Mouse (Mus musculus) kidney, embryonic 15.5 days (tissue): Measurements from ENCODE around the gene Duxbl3. TPM values are rescaled to one million over a fixed set of nuclear protein-coding genes. Genes with fewer than 3 reads are reported as not detected.
"Not testable (repeated sequence)": the region's sequence is repeated elsewhere in the genome, so short reads cannot be mapped to it uniquely, and the experiment has no call there.

Source experiments
- ATAC-seq: fragments of 200-750 bp; cut with Nextera tagmentation; replicated peaks from 2 replicates; pipeline ENCODE4 v1.8.0; 2017; ENCODE audit warnings: moderate TSS enrichment; ENCODE audit not compliant: low FRiP score
- H3K27ac ChIP-seq: fragments of 300-500 bp; sonication (generic); 2 replicates; pipeline ENCODE4 v1.5.1; 2015; ENCODE audit warnings: mild to moderate bottlenecking, inconsistent platforms
- H3K27me3 ChIP-seq: fragments of 300-500 bp; sonication (generic); 2 replicates; pipeline ENCODE4 v1.6.1; 2015; ENCODE audit warnings: inconsistent platforms
- H3K36me3 ChIP-seq: fragments of 300-500 bp; sonication (generic); 2 replicates; pipeline ENCODE4 v1.6.1; 2015; ENCODE audit warnings: inconsistent platforms
- H3K4me1 ChIP-seq: fragments of 300-500 bp; sonication (generic); 2 replicates; pipeline ENCODE4 v1.6.1; 2015; ENCODE audit warnings: inconsistent platforms
- H3K4me2 ChIP-seq: fragments of 300-500 bp; sonication (generic); 2 replicates; pipeline ENCODE4 v1.6.1; 2015; ENCODE audit warnings: moderate library complexity, mild to moderate bottlenecking, inconsistent platforms
- H3K4me3 ChIP-seq: fragments of 300-500 bp; sonication (generic); replicated peaks from 2 replicates; pipeline ENCODE4 v1.5.1; 2015; ENCODE audit warnings: mild to moderate bottlenecking, inconsistent platforms
- H3K9ac ChIP-seq: fragments of 300-500 bp; sonication (generic); 2 replicates; pipeline ENCODE4 v1.6.1; 2015; ENCODE audit warnings: mild to moderate bottlenecking, inconsistent platforms
- H3K9me3 ChIP-seq: fragments of 300-500 bp; sonication (generic); replicated peaks from 2 replicates; pipeline ENCODE4 v1.6.1; 2016; ENCODE audit warnings: inconsistent platforms
- WGBS: fragments of 180-500 bp; shearing (Covaris S2); methylation state at CpG from one replicate; pipeline ENCODE4 v1.1.7; 2015; ENCODE audit warnings: mixed read lengths; 5-methylcytosine and 5-hydroxymethylcytosine counted together
- polyA plus RNA-seq: library from polyadenylated mRNA; unstranded; fragments of >200 nt; fragmentation: Nextera tagmentation; extraction: Ambion mirVana; gene quantifications from 2 replicates; pipeline ENCODE4 v1.2.1, GENCODE M21; 2015

The Duxbl3 gene
- 1.7 and 2.0 TPM in 2 replicates for polyA plus RNA-seq

DNA sequence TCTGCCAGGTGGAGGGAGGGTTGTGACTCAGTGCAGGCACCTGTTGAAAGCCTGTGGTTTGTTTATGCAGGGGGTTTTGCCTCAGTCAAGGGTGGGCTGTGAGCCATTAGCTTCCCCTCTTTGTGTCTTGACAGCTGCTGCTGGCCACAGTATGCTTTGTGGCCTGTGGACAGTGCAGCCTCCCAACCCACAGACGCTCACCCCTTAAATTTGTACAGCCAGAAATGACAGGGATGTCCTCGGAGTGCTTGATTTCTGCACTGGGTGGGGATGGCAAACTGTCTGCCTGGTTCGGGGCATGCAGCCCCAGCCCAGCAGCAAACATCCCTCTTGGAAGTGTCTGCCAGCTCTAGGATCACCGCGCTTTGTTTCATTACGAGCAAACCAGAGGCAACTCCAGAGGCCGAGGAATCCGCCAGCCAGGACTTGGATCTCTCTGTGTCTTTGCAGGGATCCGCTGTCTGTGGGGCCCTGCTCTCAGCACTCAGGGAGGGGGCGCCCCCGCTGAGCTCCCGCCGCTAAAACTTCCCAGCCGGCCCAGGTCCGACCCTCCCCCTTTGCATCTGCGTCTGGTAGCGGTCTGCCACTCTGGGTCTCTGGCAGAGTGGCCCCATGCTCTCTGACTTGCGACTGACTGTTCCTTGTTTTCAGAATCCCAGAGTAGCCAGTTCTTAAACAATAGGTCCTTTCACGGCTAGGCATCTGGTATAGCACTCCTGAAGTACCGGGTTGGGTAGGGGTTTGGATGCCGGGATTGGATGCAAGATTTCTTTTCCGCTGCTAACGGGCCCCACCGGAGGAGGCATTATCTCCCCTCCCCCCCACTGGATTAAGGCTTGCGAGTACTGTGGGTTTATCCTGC lies at the start of gene Duxbl3:
Duxbl3 (plus strand) TSS at position 207 of the 862 bp plus-strand sequence.
- H3K27ac ChIP-seq, H3K27me3 ChIP-seq, H3K4me3 ChIP-seq, H3K9me3 ChIP-seq, H3K36me3 ChIP-seq, H3K4me1 ChIP-seq, H3K9ac ChIP-seq, H3K4me2 ChIP-seq: not testable (repeated sequence)
- no CpG with 5 or more reads among the region's 25 CpGs for WGBS
- peak; percentile 43; the same call in 1 of the 2 replicates for ATAC-seq

DNA sequence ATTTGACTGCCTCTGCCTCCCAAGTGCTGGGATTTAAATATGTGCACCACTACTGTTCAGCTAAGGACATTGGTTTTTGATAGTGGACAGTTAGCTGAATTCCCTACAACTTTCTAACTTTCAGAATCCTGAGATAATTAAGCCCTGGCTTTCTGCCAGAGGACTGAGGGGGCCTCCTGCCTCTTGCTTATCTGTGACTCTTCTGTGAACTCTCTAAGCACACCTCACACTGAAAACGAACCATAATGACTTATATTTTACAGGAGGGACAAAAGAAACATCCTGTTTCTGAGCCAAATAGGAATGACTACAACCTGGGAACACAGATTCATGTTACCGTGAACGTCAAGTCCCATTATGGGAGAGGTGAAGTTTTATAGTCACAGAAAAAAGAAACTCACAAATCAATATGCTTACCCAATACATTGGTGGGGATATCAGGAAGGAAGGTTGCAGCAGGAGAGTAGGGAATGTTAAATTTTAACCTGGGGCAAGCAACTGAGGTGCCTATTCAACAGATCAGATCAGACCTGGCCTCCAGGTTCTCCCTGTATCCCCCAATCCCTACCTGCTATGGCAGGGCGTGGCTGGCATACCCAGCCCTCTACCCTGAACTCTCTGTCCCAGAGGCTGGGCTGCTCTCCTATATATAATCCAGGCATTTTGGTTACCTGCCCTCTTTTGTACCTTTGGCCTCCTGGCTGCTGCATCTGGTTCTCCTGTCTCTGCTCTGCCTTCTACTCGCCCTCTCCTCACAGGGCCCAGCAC lies 41.3 kb upstream of the Duxbl3 start:
- H3K9me3 ChIP-seq, H3K27ac ChIP-seq, H3K36me3 ChIP-seq, ATAC-seq, H3K27me3 ChIP-seq, H3K9ac ChIP-seq, H3K4me2 ChIP-seq, H3K4me1 ChIP-seq, H3K4me3 ChIP-seq: not testable (repeated sequence)
- no CpG with 5 or more reads among the region's 5 CpGs for WGBS

DNA sequence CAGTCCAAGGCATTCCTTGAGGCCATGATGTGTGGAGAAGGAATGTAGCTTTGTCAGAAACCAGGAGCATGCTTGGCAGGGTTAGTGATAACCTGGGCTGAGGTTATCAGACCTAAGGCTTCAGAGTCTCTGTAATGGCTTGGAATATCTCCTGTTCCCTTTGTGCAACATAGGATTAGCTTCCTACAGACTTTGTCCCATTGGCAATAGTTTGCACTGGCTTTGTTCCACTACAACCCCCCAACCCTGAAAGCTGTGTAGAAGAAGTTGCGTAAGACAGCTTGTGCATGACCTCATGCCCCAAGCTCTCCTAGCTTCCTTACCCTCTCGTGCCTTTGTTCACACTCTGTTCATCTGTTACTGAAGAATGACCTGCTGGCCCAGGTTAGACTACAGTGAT lies 20.6 kb upstream of the Duxbl3 start:
- not testable (repeated sequence) for H3K4me1 ChIP-seq, ATAC-seq, H3K36me3 ChIP-seq, H3K9me3 ChIP-seq, H3K4me3 ChIP-seq, H3K4me2 ChIP-seq, H3K9ac ChIP-seq, H3K27ac ChIP-seq, H3K27me3 ChIP-seq
- WGBS, result no CpG with 5 or more reads among the region's 2 CpGs

DNA sequence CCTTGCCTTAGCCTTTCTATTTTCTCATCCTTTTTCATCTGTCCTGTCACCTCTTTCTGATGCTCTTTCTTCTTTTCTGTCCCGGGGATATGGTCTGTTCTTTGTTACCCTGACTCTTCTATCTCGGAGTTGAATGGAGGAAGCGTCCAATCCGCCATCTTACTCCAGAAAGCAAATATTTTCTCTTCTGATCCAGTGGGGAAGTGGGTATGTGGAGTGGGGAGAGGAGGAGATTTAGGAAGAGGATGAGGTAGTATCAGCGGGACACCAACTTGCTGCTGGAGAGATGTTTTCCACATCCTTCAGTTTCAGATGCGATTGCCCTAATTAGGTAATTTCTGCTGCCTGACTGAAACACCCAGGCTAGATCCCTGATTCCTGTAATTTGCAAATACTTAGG lies 967 bp downstream of the Duxbl3 start:
- H3K4me2 ChIP-seq, H3K9ac ChIP-seq, H3K36me3 ChIP-seq, H3K9me3 ChIP-seq, H3K4me3 ChIP-seq, H3K27me3 ChIP-seq, H3K27ac ChIP-seq, ATAC-seq, H3K4me1 ChIP-seq: not testable (repeated sequence)
- WGBS, result no CpG with 5 or more reads among the region's 6 CpGs

DNA sequence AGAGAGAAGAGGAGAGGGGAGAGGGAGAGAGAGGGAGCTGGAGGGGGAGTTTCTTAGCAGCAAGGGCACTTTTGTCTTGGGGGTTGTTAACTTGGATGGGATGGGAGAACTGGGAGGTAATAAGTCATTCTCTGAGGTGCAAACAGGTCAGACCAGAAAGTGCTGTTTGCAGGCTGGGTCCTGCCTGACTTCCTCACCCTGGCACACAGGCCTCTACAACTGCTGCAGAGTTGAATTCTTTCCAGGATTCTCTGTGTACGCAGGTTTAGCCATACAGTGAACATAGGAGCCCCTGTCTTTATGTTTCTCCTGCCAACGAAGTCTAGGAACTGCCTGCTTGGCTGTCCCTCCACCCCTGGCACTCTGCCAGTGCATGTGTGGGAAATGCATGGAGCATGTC lies 29.0 kb downstream of the Duxbl3 start:
- not testable (repeated sequence) for H3K4me2 ChIP-seq, H3K36me3 ChIP-seq
- no CpG with 5 or more reads among the region's 2 CpGs for WGBS

DNA sequence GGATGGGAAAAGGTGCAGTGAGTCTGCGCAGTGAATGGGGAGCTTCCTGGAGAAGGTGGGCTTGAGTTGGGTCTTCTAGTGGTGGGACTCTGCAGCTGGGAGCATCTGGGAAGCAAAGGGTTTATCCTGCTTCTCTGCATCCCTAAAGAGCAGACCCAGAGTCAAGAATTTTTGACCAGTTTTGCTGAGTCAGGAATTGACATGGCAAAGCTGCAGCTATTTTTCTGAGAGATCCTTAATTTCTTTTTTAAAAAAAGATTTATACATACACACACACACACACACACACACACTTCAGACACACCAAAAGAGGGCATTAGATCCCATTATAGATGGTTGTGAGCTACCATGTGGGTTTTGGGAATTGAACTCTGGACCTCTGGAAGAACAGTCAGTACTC lies 36.1 kb downstream of the Duxbl3 start:
- Histone ChIP-seq H3K9me3 (no peaks in the 10 kb centered on the region), H3K36me3 (no peaks in the 10 kb centered on the region), H3K4me1 (no peaks in the 10 kb centered on the region), H3K27ac (no peak overlapping the region), H3K4me3 (no peak overlapping the region), H3K9ac (no peak overlapping the region), H3K27me3 (no peaks in the 10 kb centered on the region), H3K4me2 (no peak overlapping the region)
- no peak for ATAC-seq
- 87% methylated on average over 1 of the region's 1 CpGs for WGBS

More for the DNA sequence above, 29.0 kb downstream of the Duxbl3 start:
- ATAC-seq, H3K9ac ChIP-seq, H3K27ac ChIP-seq, H3K4me3 ChIP-seq, H3K27me3 ChIP-seq, H3K9me3 ChIP-seq, H3K4me1 ChIP-seq: not testable (repeated sequence)

DNA sequence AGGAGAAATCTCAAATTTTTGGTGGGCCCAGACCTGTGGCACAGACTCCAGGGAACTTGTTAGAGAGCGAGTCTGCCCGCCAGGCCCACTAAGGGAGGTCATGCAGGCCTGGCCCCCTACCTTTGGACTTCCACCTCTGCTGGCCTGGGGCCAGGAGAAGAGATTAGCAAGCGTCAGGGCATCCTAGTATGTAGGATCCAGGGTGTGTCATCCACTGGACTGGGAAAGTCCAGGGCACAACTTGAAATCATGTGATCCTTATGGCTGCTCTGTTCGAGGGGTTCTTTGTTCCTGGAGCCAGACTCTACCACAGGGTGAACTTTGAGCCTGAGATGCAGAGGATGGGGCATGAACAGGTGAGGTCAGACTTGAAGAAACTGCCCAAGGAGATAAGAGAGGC lies 39.3 kb downstream of the Duxbl3 start:
- Histone ChIP-seq H3K4me1 (no peaks in the 10 kb centered on the region), H3K9me3 (no peaks in the 10 kb centered on the region), H3K27me3 (no peaks in the 10 kb centered on the region), H3K9ac (no peak overlapping the region), H3K27ac (no peak overlapping the region), H3K36me3 (no peaks in the 10 kb centered on the region), H3K4me2 (no peak overlapping the region), H3K4me3 (no peak overlapping the region)
- 74% methylated on average over 4 of the region's 4 CpGs for WGBS
- ATAC-seq, result no peak

DNA sequence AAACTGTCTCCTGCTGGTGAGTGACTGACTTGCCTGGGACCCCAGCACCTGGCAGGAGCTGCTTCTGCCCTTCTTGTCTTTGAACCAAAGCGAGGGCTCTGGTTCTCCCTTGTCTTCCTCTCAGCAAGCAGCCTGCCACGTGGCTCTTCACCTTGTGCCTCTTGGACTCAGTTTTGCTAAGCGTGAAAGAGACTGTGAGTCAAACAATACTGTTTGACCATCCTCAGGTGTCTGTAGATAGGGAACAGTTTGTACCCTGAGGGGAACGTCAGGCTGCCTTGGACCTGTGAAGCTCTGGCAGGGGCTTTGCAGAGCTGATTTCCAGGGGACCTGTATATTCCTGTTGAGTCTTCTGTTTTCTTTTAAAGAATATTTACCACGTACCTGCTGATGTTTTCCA lies 39.7 kb downstream of the Duxbl3 start:
- no peaks in the 10 kb centered on the region for H3K36me3 ChIP-seq
- H3K4me2 ChIP-seq, result no peak overlapping the region
- WGBS, result 76% methylated on average over 5 of the region's 5 CpGs
- H3K27me3 ChIP-seq, result no peaks in the 10 kb centered on the region
- no peak overlapping the region for H3K27ac ChIP-seq
- H3K9me3 ChIP-seq, result no peaks in the 10 kb centered on the region
- no peak for ATAC-seq
- no peaks in the 10 kb centered on the region for H3K4me1 ChIP-seq
- H3K9ac ChIP-seq, result no peak overlapping the region
- no peak overlapping the region for H3K4me3 ChIP-seq

DNA sequence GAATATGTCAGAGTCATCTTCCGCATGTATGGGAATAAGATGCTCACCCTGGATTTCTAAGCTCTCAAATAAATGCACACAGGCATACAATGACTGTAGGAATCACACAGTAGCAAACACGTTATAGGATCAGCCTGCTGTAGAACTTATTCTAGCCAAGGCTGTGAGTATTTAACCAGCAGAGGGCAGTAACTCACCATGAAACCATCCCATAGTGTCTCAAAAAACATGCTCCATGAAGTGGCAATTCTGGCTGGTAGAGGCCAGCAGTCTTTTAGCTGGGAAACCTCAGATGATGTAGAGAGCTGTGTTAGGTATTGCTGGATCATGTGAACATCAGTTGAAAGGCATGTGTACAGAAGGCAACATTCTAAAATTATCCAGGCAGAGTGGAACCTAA lies 45.3 kb downstream of the Duxbl3 start:
- no peak for ATAC-seq
- Histone ChIP-seq H3K4me3 (no peak overlapping the region), H3K27ac (no peak overlapping the region), H3K4me2 (no peak overlapping the region), H3K9me3 (no peaks in the 10 kb centered on the region), H3K4me1 (no peaks in the 10 kb centered on the region), H3K9ac (no peak overlapping the region), H3K36me3 (no peaks in the 10 kb centered on the region), H3K27me3 (no peaks in the 10 kb centered on the region)
- 33% methylated on average over 2 of the region's 2 CpGs for WGBS

DNA sequence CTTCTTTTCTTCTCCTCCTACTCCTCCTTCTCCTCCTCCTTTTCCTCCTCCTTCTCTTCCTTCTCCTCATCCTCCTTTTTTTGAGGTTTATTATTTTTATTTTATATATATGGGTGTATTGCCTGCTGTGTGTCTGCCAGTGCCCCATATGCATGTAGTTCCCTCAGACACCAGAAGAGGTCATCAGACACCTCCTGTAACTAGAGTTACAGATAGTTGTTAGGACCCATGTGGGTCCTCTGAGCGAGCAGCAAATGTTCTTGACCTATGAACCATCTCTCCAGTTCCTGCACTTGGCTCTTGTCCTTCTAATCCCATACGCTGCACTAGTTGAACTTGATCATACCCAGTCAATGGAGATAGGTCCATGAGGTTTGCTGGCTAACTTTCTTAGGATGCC lies 48.3 kb downstream of the Duxbl3 start:
- ATAC-seq, result no peak
- H3K27ac ChIP-seq, result no peak overlapping the region
- no peak overlapping the region for H3K9ac ChIP-seq
- H3K4me3 ChIP-seq, result no peak overlapping the region
- H3K36me3 ChIP-seq, result no peaks in the 10 kb centered on the region
- no peaks in the 10 kb centered on the region for H3K9me3 ChIP-seq
- WGBS, result 39% methylated on average over 2 of the region's 2 CpGs
- H3K4me2 ChIP-seq, result no peak overlapping the region
- H3K27me3 ChIP-seq, result no peaks in the 10 kb centered on the region
- H3K4me1 ChIP-seq, result no peaks in the 10 kb centered on the region

DNA sequence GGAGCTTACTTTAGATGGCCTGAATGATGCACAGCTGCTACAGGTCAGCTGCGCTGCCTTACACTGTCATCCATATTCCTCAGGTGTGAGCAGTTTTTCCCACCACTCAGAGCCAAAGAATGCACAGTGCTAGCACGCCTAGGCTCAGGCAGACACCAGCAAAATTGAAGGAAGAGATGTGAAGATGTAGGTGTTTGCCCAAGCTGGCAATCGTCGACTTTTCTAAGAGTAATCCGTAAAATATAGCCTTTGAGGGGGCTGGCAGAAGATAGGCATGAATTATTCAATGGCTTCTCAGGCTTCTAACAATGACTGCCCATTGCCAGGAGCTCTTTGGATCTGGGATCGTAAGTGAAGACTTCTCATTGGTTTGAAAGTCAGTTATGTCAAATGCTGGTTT lies 51.1 kb downstream of the Duxbl3 start:
- Histone ChIP-seq H3K27ac (no peak overlapping the region), H3K4me2 (no peak overlapping the region), H3K27me3 (no peaks in the 10 kb centered on the region), H3K9ac (no peak overlapping the region), H3K36me3 (no peaks in the 10 kb centered on the region), H3K4me1 (no peaks in the 10 kb centered on the region), H3K4me3 (no peak overlapping the region), H3K9me3 (no peaks in the 10 kb centered on the region)
- ATAC-seq, result no peak
- 94% methylated on average over 6 of the region's 6 CpGs for WGBS

DNA sequence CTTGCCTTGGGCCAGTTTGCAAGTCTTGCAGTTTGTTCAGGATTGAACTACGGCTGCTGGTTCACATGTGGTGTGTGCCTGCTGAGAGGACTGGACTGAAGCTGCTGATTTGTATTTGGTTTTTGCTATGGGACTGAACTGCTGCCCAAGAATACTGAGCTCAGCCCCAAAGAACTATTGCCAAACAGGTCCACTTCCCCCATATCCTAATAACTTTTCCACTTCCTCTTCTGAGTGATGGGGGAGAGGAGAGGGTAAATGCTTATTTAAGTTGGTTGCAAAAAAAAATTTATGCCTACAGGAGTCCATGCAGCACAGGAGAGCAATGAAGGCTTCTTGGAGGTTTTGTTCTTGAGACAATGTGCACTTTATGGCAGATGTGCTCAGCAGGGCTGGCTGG lies 51.7 kb downstream of the Duxbl3 start:
- no peak overlapping the region for H3K4me3 ChIP-seq
- no peaks in the 10 kb centered on the region for H3K4me1 ChIP-seq
- no peak overlapping the region for H3K4me2 ChIP-seq
- ATAC-seq, result no peak
- no peak overlapping the region for H3K9ac ChIP-seq
- no peaks in the 10 kb centered on the region for H3K36me3 ChIP-seq
- WGBS, result 89% methylated on average over 1 of the region's 1 CpGs
- H3K27ac ChIP-seq, result no peak overlapping the region
- no peaks in the 10 kb centered on the region for H3K9me3 ChIP-seq
- H3K27me3 ChIP-seq, result no peaks in the 10 kb centered on the region
